Mouse (Mus musculus) kidney, adult 2 months (tissue): Measurements from ENCODE around the gene Prkag2.

ENCODE experiments used
- CTCF ChIP-seq: fragments of 200-500 bp; conservative IDR thresholded peaks from 2 replicates; pipeline ENCODE4 v1.5.1; 2011; ENCODE audit warnings: low read depth, mild to moderate bottlenecking, control low read depth, low read length, moderate library complexity, mixed read lengths; ENCODE audit not compliant: insufficient read depth, insufficient read length
- POLR2A ChIP-seq: fragments of 200-500 bp; IDR thresholded peaks from one replicate; pipeline ENCODE4 v1.6.1; 2011; ENCODE audit warnings: low read depth, low read length, control low read depth

GRCm38 (mm10) chr5:24952212-24952611, 148.2 kb downstream of the Prkag2 start:
- TF ChIP-seq CTCF (no peak), POLR2A (no peak)
